Mouse (Mus musculus): ENCODE measurements at regions not wholly inside any gene's neighbourhood (a gene's known extent, or its start where the extent isn't known, plus 50 kb on each side); places are given as distances from the start of the nearest gene placed in this dataset.
"Not testable (repeated sequence)": the region's sequence is repeated elsewhere in the genome, so short reads cannot be mapped to it uniquely, and the experiment has no call there.

- no peak for DNase-seq
Measured at GRCm38 (mm10) chr3:79002173-79002848, 284.0 kb downstream of the Rapgef2 start.

GRCm38 (mm10) chr3:79001754-79002153 lies 284.6 kb downstream of the Rapgef2 start:
- no peak for DNase-seq

- DNase-seq, result no peak
Measured at GRCm38 (mm10) chr3:79000293-79000692, 286.0 kb downstream of the Rapgef2 start.

GRCm38 (mm10) chr3:78999803-79000202 lies 286.5 kb downstream of the Rapgef2 start:
- DNase-seq, result no peak

- no peak for DNase-seq
Measured at GRCm38 (mm10) chr3:78988120-78988519, 298.2 kb downstream of the Rapgef2 start.

GRCm38 (mm10) chr3:78986726-78987125 lies 299.6 kb downstream of the Rapgef2 start:
- no peak for DNase-seq

GRCm38 (mm10) chr3:78981057-78981456 lies 305.3 kb downstream of the Rapgef2 start:
- no peak for DNase-seq

- DNase-seq, result no peak
Measured at GRCm38 (mm10) chr3:78978781-78979180, 307.5 kb downstream of the Rapgef2 start.

- peak; percentile 37 for DNase-seq
Measured at GRCm38 (mm10) chr3:78966683-78967549, 319.4 kb downstream of the Rapgef2 start.

- DNase-seq, result no peak
Measured at GRCm38 (mm10) chr3:78964231-78964858, 322.0 kb downstream of the Rapgef2 start.

GRCm38 (mm10) chr3:78958781-78959180 lies 327.5 kb downstream of the Rapgef2 start:
- DNase-seq, result peak; percentile 20

GRCm38 (mm10) chr3:78955364-78955763 lies 331.0 kb downstream of the Rapgef2 start:
- DNase-seq, result no peak

- DNase-seq, result not testable (repeated sequence)
Measured at GRCm38 (mm10) chr3:78949385-78949784, 336.9 kb downstream of the Rapgef2 start.

GRCm38 (mm10) chr3:78948700-78949099 lies 337.6 kb downstream of the Rapgef2 start:
- no peak for DNase-seq

GRCm38 (mm10) chr3:78948171-78948570 lies 338.1 kb downstream of the Rapgef2 start:
- peak; percentile 65 for DNase-seq

GRCm38 (mm10) chr3:78947183-78947582 lies 339.1 kb downstream of the Rapgef2 start:
- DNase-seq, result no peak

- no peak for DNase-seq
Measured at GRCm38 (mm10) chr3:78944185-78944584, 342.1 kb downstream of the Rapgef2 start.

- DNase-seq, result no peak
Measured at GRCm38 (mm10) chr3:78932975-78933374, 353.3 kb downstream of the Rapgef2 start.

- DNase-seq, result no peak
Measured at GRCm38 (mm10) chr3:78919850-78920249, 366.5 kb downstream of the Rapgef2 start.

- peak; percentile 91 for DNase-seq
Measured at GRCm38 (mm10) chr3:78919407-78919806, 366.9 kb downstream of the Rapgef2 start.

- no peak for DNase-seq
Measured at GRCm38 (mm10) chr3:78908196-78908844, 378.0 kb downstream of the Rapgef2 start.

GRCm38 (mm10) chr3:78907778-78908177 lies 378.5 kb downstream of the Rapgef2 start:
- DNase-seq, result no peak

GRCm38 (mm10) chr3:78901838-78902484 lies 384.4 kb downstream of the Rapgef2 start:
- DNase-seq, result no peak

Data from thymus, postnatal 4 days (tissue).